Mouse (Mus musculus): ENCODE measurements around the gene C1qtnf3.

GRCm38 (mm10) chr15:10952760-10953305, 701 bp downstream of the C1qtnf3 start:
- TF ChIP-seq POLR2A (IDR thresholded peaks at IDR 0.05; ENCODE audit: borderline replicate concordance, extremely low read depth, low read depth, low read length) (no peak), CTCF (IDR thresholded peaks at IDR 0.05; ENCODE audit: insufficient read depth, low read length) (no peak)

Measured in lung, adult 2 months (tissue).